Mouse (Mus musculus) induced T-regulatory cell, adult 2 months (primary cell): ENCODE measurements at regions not wholly inside any gene's neighbourhood (a gene's known extent, or its start where the extent isn't known, plus 50 kb on each side); places are given as distances from the start of the nearest gene placed in this dataset.

Experiments
- DNase-seq: peaks from one replicate; pipeline ENCODE4 v3.0.0-alpha.2; 2012; ENCODE audit warnings: low read depth

DNA sequence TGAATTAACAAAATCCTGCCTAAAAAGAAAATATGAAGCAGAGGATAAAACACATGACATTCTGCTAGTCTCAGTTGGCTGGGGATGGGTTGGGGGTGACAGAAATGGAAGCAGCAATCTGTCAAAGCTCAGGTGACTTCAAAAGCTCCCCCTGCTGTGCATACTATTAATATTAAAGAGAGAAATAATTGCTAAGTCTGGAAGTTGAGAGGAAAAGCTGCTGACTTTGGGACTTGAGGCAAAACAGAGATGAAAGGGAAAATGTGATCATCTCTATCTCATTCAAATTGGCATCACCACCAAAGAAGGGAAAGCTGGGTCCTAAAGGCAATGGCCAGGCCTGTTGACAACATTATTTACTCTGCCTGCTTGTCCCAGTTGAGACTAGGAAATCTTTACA is 90.8 kb downstream of the Rpe65 start:
- no peak for DNase-seq

DNA sequence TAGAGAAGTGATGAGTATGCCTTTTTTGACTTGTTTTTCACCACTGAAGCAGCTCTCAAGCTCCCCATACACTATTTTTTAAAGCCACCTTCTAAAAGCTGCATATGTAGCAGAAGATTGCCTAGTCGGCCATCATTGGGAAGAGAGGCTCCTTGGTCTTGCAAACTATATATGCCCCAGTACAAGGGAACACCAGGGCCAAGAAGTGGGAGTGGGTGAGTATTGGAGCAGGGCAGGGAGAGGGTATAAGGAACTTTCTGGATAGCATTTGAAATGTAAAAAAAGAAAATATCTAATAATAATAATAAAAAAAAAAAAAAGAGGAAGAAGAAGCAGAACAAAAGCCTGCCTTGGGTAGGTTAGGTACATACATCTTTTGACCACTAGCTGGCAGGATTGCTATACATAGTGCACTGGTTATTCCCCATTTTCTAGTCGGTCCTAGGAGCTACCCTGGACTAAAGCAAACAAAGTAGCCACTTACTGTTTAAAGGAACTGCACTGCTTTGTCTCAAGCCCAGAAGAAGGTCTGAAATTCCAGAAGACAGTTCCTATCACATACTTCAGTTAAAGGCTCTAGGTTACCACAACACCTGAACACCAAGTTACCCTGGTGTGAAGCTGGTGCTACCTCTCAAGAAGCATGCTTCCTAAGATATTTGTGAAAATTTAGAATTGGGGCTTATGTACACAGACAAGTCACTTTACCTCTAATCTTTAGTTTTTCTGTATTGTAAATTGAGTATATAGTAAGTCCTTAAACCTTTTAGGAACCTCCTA is 114.9 kb upstream of the Wls start:
- DNase-seq: peak; percentile 4

DNA sequence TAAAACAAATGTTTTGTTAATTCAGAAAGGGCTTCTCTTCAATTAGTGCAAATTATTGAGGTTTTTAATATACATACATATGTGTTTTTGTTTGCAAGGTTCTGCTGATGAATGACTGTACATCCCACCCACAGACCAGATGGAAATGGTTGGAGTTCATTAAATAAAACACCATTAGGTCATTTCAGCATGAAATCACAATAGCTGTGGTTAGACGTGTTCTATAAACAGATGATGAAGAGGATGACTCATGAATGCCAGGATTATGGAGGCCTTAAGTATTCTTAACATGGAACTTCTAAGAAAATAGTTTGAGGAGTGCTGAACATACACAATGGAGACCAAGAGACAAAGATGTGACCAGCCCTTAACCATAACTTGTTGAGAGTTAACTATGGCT is 107.3 kb upstream of the Wls start:
- no peak for DNase-seq

GRCm38 (mm10) chr3:159733141-159733540 is 106.3 kb upstream of the Wls start:
- no peak for DNase-seq

DNA sequence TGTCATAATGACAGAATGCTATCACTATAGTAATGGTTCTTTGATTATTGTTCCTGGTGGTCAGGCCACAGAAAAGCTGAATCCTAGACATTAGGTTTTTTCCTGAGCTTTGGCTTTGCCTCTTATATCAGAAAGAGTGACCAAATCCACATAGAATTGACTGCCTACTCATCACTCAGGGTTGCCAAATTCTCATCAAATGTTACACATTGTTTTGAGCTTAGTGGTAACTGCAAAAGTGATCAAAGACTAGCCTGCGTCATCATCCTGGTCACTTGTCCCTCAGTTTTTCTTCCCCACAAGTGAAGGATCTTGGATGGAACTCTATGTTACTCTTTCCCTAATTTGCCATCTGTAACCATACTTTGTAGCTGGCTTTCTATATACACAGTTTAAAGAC is 104.9 kb upstream of the Wls start:
- DNase-seq: no peak

- DNase-seq: no peak
Observed at GRCm38 (mm10) chr3:159736070-159736469, 103.4 kb upstream of the Wls start.

GRCm38 (mm10) chr3:159740600-159741279 is 98.7 kb upstream of the Wls start:
- DNase-seq: no peak

DNA sequence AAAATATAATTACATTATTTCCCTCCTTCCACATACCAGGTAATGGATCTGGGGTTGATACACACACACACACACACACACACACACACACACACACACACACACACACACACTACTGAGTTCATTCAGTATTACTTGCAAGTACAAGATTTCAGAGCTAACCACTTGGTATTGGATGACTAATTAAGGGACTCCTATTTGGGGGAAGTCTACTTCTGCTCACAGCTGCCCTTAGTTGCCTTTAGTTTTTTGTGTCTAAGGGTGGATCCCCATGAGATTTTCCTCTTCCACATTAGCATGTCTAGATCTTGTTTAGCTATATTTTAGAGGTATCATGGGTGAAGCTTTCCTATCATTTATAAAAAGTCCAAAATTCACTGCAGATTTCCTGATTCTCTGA is 97.7 kb upstream of the Wls start:
- DNase-seq: no peak

- no peak for DNase-seq
Observed at GRCm38 (mm10) chr3:159759740-159760139, 79.7 kb upstream of the Wls start.

DNA sequence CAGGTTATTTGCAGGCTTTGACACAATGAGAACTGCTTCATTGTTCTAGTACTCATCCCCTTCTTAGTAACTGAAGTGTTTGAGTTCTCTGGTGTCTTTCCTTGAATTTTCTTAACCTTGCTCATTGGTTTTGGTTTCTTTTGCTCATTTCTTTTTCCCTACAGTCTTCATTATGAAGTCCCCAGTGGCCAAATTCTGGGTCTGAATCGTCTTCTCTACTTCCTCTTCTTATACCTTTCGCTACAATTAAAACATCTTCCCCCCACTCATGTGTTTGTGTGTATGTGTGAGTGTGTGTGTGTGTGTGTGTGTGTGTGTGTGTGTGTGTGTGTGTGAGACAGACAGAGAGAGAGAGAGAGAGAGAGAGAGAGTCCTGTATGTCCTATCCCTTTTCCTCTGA is 79.2 kb upstream of the Wls start:
- DNase-seq: no peak

GRCm38 (mm10) chr3:159760949-159761348 is 78.5 kb upstream of the Wls start:
- no peak for DNase-seq

- no peak for DNase-seq
Observed at GRCm38 (mm10) chr3:159782222-159782844, 57.1 kb upstream of the Wls start.

GRCm38 (mm10) chr3:159787776-159788175 is 51.7 kb upstream of the Wls start:
- DNase-seq: no peak
